Mouse (Mus musculus): ENCODE data around the gene Gm2042.
"Not testable (repeated sequence)": the region's sequence is repeated elsewhere in the genome, so short reads cannot be mapped to it uniquely, and the experiment has no call there.

Gm2042 gene

DNA sequence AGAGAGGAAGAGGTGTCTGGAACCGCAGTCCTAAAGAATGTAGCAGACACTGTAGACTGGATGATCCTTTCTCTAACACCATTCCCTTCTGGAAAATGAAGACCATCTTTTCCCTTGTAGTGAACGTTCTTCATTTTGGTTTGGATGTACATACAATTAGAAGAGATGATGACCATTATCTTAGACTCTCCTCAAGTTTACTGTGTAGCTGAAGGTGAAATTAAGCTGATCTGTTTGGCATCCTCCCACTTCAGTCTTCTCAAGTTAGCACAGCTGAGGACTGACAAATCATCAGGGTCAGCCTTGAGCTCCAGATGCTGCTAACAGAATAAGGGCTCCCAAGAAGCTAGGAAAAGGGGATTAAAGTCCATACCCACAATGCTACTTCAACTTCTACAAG, at the start of gene Gm2042:
Gene Gm2042 (plus strand): TSS at position 301 of the 400 bp plus-strand sequence.
- DNase-seq = not testable (repeated sequence)

GRCm38 (mm10) chr12:87919721-87920120, 34.2 kb upstream of the Gm2042 start, which contains the start of gene Gm2035:
TSS of gene Gm2035 (minus strand) at chr12:87919857.
- DNase-seq = not testable (repeated sequence)

- not testable (repeated sequence) for DNase-seq
Observed at GRCm38 (mm10) chr12:87984000-87984399, 30.1 kb downstream of the Gm2042 start.

DNA sequence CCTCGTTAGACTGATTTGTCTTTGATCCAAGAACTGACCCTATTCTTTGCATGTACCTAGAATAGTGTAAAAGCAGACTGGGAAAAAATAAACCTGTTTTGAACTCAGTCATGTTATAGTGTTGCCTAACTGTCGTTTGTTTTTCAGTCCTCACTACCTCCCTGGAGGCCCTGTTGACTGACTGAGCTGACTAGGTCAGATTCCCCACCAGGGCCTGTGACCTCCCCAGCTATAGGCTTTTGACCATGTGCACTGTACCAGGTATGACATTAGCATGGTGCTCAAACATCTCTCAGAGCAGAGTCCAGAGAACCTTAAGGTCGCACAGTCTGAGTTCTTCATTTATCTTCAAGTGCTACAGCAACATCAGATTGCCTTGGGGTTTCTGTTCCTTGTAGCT, 50.2 kb downstream of the Gm2042 start:
- not testable (repeated sequence) for DNase-seq

Data from thymus, postnatal 14 days (tissue).